22 mouse cellular contexts compared by ENCODE assay signal in the genomic region with DNA sequence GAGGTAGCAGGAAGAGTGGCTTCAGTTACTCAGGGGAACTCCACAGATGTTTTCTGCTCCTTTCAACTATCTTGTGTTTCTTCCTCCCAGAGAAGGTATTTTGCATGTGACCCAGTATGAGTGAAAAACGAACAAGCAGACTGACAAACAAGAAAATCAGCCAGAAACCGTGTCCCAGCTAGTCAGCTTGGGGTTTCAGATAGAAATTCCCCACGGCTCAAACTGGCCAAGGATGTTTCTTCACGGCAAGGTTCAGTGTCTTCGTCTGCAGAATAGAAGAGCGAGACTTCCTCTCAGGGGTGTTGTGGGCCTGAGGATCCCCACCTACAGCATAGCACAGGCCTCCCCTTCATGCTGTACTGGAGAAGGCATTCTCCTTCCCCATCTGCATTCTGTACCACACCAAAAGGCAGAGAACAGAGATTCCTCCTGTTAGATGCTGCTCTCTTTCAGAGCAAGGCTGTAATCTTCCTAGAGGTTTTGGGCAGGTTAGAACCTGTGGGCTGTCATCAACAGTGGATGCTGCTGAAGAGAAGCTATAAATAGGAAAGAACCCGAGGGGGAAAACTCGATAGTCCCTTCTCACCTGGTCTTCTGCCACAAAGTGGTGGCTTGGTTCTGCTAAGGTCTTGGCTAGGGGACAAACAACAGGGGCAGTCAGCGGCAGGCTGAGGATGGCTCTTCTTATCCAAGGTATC.
DNase-seq lines count a peak whose midpoint lies in the region; ATAC-seq and TF ChIP-seq lines count a peak whose summit lies in the region.
"Had no signal": no experiment of that assay in that cellular context is flagged by ENCODE, and none has a peak within 500 bp of the region (broad histone marks: within the 10 kb centered on the region; RNA-seq: fewer than 3 reads in every experiment).

No protein-coding gene starts in this region.

- no peaks in the 10 kb centered on the region for H3K36me3 ChIP-seq in embryonic facial prominence, embryonic 13.5 days
- no peaks in the 10 kb centered on the region for H3K36me3 ChIP-seq in embryonic facial prominence, embryonic 10.5 days (replicated peaks)
- H3K36me3 ChIP-seq in embryonic facial prominence, embryonic 15.5 days = no peaks in the 10 kb centered on the region
- no peaks in the 10 kb centered on the region for H3K36me3 ChIP-seq in spleen, adult 2 months (ENCODE audit: control insufficient read depth, insufficient read depth, low read length)
- no peaks in the 10 kb centered on the region for H3K36me3 ChIP-seq in heart, embryonic 12.5 days
- H3K36me3 ChIP-seq: forebrain, embryonic 10.5 days; heart, embryonic 13.5 days; hindbrain, embryonic 15.5 days had no signal

- no peak overlapping the region for H3K4me3 ChIP-seq in embryonic facial prominence, embryonic 13.5 days
- no peak overlapping the region for H3K4me3 ChIP-seq in embryonic facial prominence, embryonic 10.5 days
- H3K4me3 ChIP-seq in embryonic facial prominence, embryonic 15.5 days (replicated peaks) = no peak overlapping the region
- no peak overlapping the region for H3K4me3 ChIP-seq in spleen, adult 2 months (ENCODE audit: extremely low read depth, insufficient read depth, insufficient read length)
- H3K4me3 ChIP-seq in heart, embryonic 12.5 days = no peak overlapping the region
- H3K4me3 ChIP-seq: erythroblast, embryonic 14.5 days; forebrain, embryonic 10.5 days; heart, adult 2 months; heart, embryonic 13.5 days; hindbrain, embryonic 15.5 days had no signal

- ATAC-seq in embryonic facial prominence, embryonic 13.5 days (ENCODE audit: insufficient number of reproducible peaks, insufficient read depth, low FRiP score, low TSS enrichment, low read depth) = no peak
- no peak for ATAC-seq in embryonic facial prominence, embryonic 15.5 days (ENCODE audit: insufficient number of reproducible peaks, low FRiP score, low TSS enrichment, low read depth)
- no peak for ATAC-seq in heart, embryonic 12.5 days (ENCODE audit: insufficient number of reproducible peaks, low FRiP score)
- ATAC-seq: forebrain, embryonic 14.5 days; inflammation-experienced regulatory T-cells, adult 6 months had no signal

- no peak; the same call in 1 of the 2 replicates for TF ChIP-seq POLR2A in spleen, adult 2 months (IDR thresholded peaks at IDR 0.05; ENCODE audit: low read depth, low read length)

- no peaks in the 10 kb centered on the region for H3K9me3 ChIP-seq in embryonic facial prominence, embryonic 13.5 days
- H3K9me3 ChIP-seq in embryonic facial prominence, embryonic 10.5 days = no peaks in the 10 kb centered on the region
- H3K9me3 ChIP-seq in embryonic facial prominence, embryonic 15.5 days (replicated peaks) = no peaks in the 10 kb centered on the region
- H3K9me3 ChIP-seq in heart, embryonic 12.5 days (replicated peaks) = no peaks in the 10 kb centered on the region
- H3K9me3 ChIP-seq: forebrain, embryonic 10.5 days; heart, embryonic 13.5 days; hindbrain, embryonic 15.5 days had no signal

- DNase-seq in embryonic facial prominence, embryonic 10.5 days (ENCODE audit: low spot score) = no peak
- DNase-seq in A20 (ENCODE audit: low read depth, low spot score) (peak; percentile 83), adipocyte (ENCODE audit: low spot score) (no peak)
- peak; percentile 63 to 77 for DNase-seq in spleen, adult 2 months (ENCODE audit: low read depth in 1 of 2, low spot score in 2 of 2)
- DNase-seq in frontal cortex, postnatal 14 days (ENCODE audit: low spot score in 2 of 2) = no peak
- DNase-seq: adrenal gland, adult 8-10 months; adrenal gland, postnatal 36 days; cerebellum, adult 11 months; cerebellum, adult 8-10 months; cerebellum, postnatal 25 days; gastrocnemius, postnatal 10 days; heart, postnatal 36 days had no signal

- peak overlapping the region; percentile 34; the same call in 1 of the 2 replicates for H3K27ac ChIP-seq in embryonic facial prominence, embryonic 13.5 days
- no peak overlapping the region; the same call in 1 of the 2 replicates for H3K27ac ChIP-seq in embryonic facial prominence, embryonic 10.5 days (replicated peaks)
- peak overlapping the region; percentile 17; the same call in 1 of the 2 replicates for H3K27ac ChIP-seq in embryonic facial prominence, embryonic 15.5 days (replicated peaks)
- H3K27ac ChIP-seq in spleen, adult 2 months (ENCODE audit: insufficient read depth, low read length) = peak overlapping the region; percentile 95
- no peak overlapping the region for H3K27ac ChIP-seq in heart, embryonic 12.5 days (ENCODE audit: poor library complexity, severe bottlenecking)
- H3K27ac ChIP-seq: forebrain, embryonic 10.5 days; heart, adult 2 months; heart, embryonic 13.5 days; hindbrain, embryonic 15.5 days had no signal

- 67% methylated on average over 9 of the region's 9 CpGs for WGBS in embryonic facial prominence, embryonic 13.5 days
- WGBS in embryonic facial prominence, embryonic 10.5 days = 84% methylated on average over 9 of the region's 9 CpGs
- WGBS in embryonic facial prominence, embryonic 15.5 days = 58% methylated on average over 9 of the region's 9 CpGs
- 34% methylated on average over 9 of the region's 9 CpGs for WGBS in spleen, adult 2 months
- WGBS in heart, embryonic 12.5 days = 64% methylated on average over 9 of the region's 9 CpGs

- no peak overlapping the region for H3K4me2 ChIP-seq in embryonic facial prominence, embryonic 13.5 days
- no peak overlapping the region for H3K4me2 ChIP-seq in embryonic facial prominence, embryonic 15.5 days (replicated peaks)
- no peak overlapping the region for H3K4me2 ChIP-seq in heart, embryonic 12.5 days
- H3K4me2 ChIP-seq: heart, embryonic 13.5 days; hindbrain, embryonic 15.5 days had no signal

- no peak for TF ChIP-seq CTCF in spleen, adult 2 months (IDR thresholded peaks at IDR 0.05; ENCODE audit: extremely low read depth, insufficient read depth, insufficient read length, insufficient replicate concordance)

- H3K9ac ChIP-seq in embryonic facial prominence, embryonic 13.5 days = no peak overlapping the region
- no peak overlapping the region for H3K9ac ChIP-seq in embryonic facial prominence, embryonic 15.5 days
- H3K9ac ChIP-seq in heart, embryonic 12.5 days = no peak overlapping the region
- H3K9ac ChIP-seq: heart, embryonic 13.5 days; hindbrain, embryonic 15.5 days had no signal

- H3K4me1 ChIP-seq in embryonic facial prominence, embryonic 13.5 days = peaks cover 12% of the 10 kb centered on the region
- H3K4me1 ChIP-seq in embryonic facial prominence, embryonic 10.5 days = peaks cover 19% of the 10 kb centered on the region
- peaks cover 4% of the 10 kb centered on the region; the same call in 1 of the 2 replicates for H3K4me1 ChIP-seq in embryonic facial prominence, embryonic 15.5 days
- peaks cover 72% of the 10 kb centered on the region for H3K4me1 ChIP-seq in spleen, adult 2 months (ENCODE audit: control insufficient read depth, insufficient read depth, insufficient read length)
- peaks cover 22% of the 10 kb centered on the region for H3K4me1 ChIP-seq in heart, embryonic 12.5 days (replicated peaks)

- H3K27me3 ChIP-seq in embryonic facial prominence, embryonic 13.5 days = no peaks in the 10 kb centered on the region
- no peaks in the 10 kb centered on the region for H3K27me3 ChIP-seq in embryonic facial prominence, embryonic 10.5 days (replicated peaks; ENCODE audit: low read depth, poor library complexity, severe bottlenecking)
- H3K27me3 ChIP-seq in embryonic facial prominence, embryonic 15.5 days = no peaks in the 10 kb centered on the region
- H3K27me3 ChIP-seq in spleen, adult 2 months (ENCODE audit: control insufficient read depth, insufficient read depth, low read length) = no peaks in the 10 kb centered on the region
- H3K27me3 ChIP-seq in heart, embryonic 12.5 days (replicated peaks) = peaks cover 3% of the 10 kb centered on the region; the same call in 1 of the 2 replicates
- H3K27me3 ChIP-seq: hindbrain, embryonic 15.5 days had no signal

Comparison
In these comparisons a context has a peak if more than half of its experiments do, and no peak if none do; other contexts are left out.
1. H3K27ac ChIP-seq: peak in embryonic facial prominence, embryonic 13.5 days (single experiment), embryonic facial prominence, embryonic 15.5 days (single experiment) and spleen, adult 2 months (single experiment); none in embryonic facial prominence, embryonic 10.5 days (single experiment) and heart, embryonic 12.5 days (single experiment).
2. DNase-seq: peak in A20 (single experiment) and spleen, adult 2 months (2 of 2); none in embryonic facial prominence, embryonic 10.5 days (single experiment), frontal cortex, postnatal 14 days (0 of 2) and adipocyte (single experiment).